Mouse (Mus musculus): ENCODE results near the gene Cnot8.

DNA sequence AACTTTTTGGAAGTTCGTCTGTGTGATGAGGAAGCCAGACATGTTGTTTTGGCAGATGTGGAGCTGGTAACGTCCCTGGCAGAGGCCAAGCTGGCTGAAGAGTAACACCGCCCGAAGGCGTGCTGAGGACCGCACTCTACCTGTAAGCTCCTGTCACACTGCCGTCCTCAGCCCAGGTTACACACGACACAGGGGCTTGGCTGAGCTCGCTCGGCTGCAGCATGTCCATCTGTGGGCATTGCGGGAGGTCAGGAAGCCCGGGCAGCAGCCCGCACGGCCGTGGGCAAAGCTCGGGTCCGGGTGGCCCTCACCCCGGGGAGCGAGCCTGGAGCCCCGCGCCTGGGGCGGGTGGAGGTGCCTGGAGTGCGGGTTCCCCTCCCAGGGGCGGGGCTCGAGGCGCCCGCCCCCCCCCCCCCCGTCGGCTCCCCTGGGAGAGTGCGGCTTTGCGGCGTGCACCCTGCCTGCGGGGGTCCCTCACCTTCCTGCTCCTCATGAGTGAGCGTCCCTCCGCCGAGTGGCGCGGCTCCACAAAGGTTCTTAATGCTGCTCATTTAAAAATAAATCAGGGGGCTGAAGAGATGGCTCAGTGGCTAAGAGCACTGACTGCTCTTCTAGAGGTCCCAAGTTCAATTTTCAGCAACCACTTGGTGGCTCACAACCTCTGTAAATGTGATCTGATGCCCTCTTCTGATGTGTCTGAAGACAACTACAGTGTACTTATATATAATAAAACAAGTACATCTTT lies 6.2 kb upstream of the Cnot8 start:
- no peak for TF ChIP-seq POLR2A (IDR thresholded peaks at IDR 0.05; ENCODE audit: insufficient read depth, low read depth, low read length)
- no peak for TF ChIP-seq CTCF (IDR thresholded peaks at IDR 0.05)

All from heart, adult 2 months (tissue).